In the genomic region with DNA sequence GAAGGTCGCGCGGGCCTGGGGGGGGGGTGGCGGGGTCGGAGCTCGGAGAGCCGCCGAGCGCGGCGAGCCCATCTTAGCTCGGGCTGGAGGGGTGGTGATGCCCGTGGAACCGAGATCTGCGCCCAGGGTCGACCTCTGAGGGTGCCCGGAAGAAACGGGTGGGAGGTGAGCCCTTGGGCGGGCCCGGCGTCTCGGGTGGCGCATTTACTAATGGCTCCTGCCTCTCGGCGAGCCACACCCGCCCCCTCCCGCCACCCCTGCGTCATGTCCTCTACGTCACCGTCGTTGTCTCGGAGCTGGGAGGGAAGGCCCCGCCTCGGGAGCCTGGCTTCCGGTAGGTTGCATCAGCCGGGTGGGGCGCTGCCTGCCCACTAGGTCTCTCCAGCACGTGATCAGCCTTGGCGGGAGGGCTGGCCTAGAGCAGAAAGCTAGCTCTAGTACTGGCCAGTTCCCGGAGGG, we compare ENCODE assay signal across 7 mouse cellular contexts. TPM values are rescaled to one million over a fixed set of nuclear protein-coding genes. Genes with fewer than 3 reads are reported as not detected.
A peak's percentile ranks its signal among the peaks of the same experiment; 100 is the strongest.
DNase-seq lines count a peak whose midpoint lies in the region; ATAC-seq lines count a peak whose summit lies in the region.

No protein-coding gene starts in this region.

- no peaks in the 10 kb centered on the region for H3K9me3 ChIP-seq in embryonic facial prominence, embryonic 10.5 days
- no peaks in the 10 kb centered on the region for H3K9me3 ChIP-seq in limb, embryonic 10.5 days (replicated peaks)
- no peaks in the 10 kb centered on the region for H3K9me3 ChIP-seq in midbrain, embryonic 13.5 days

- peaks cover 3% of the 10 kb centered on the region for H3K4me1 ChIP-seq in embryonic facial prominence, embryonic 10.5 days
- H3K4me1 ChIP-seq in limb, embryonic 10.5 days = peaks cover 8% of the 10 kb centered on the region; the same call in 1 of the 2 replicates
- peaks cover 19% of the 10 kb centered on the region for H3K4me1 ChIP-seq in midbrain, embryonic 13.5 days (replicated peaks)

- under 1% methylated on average over 40 of the region's 40 CpGs for WGBS in embryonic facial prominence, embryonic 10.5 days
- WGBS in limb, embryonic 10.5 days = 0% methylated on average over 40 of the region's 40 CpGs
- under 1% methylated on average over 37 of the region's 40 CpGs for WGBS in midbrain, embryonic 13.5 days

- peak; percentile 98 for DNase-seq in adrenal gland, postnatal 10 days
- peak; percentile 98 for DNase-seq in embryonic facial prominence, embryonic 10.5 days (ENCODE audit: low spot score)
- peak; percentile 97 for DNase-seq in kidney, adult 11 months
- DNase-seq in limb, embryonic 10.5 days (ENCODE audit: low spot score) = peak; percentile 99
- DNase-seq in spleen, adult 12 weeks (ENCODE audit: low spot score) = peak; percentile 90

- H3K4me3 ChIP-seq in embryonic facial prominence, embryonic 10.5 days = peak overlapping the region; percentile 92
- peak overlapping the region; percentile 95 for H3K4me3 ChIP-seq in limb, embryonic 10.5 days
- peak overlapping the region; percentile 78 for H3K4me3 ChIP-seq in midbrain, embryonic 13.5 days (replicated peaks)

- peak overlapping the region; percentile 99 for H3K27ac ChIP-seq in embryonic facial prominence, embryonic 10.5 days (replicated peaks)
- H3K27ac ChIP-seq in limb, embryonic 10.5 days = peak overlapping the region; percentile 99
- peak overlapping the region; percentile 98 for H3K27ac ChIP-seq in midbrain, embryonic 13.5 days

- peaks cover 24% of the 10 kb centered on the region for H3K36me3 ChIP-seq in embryonic facial prominence, embryonic 10.5 days (replicated peaks)
- peaks cover 24% of the 10 kb centered on the region for H3K36me3 ChIP-seq in limb, embryonic 10.5 days
- H3K36me3 ChIP-seq in midbrain, embryonic 13.5 days = peaks cover 19% of the 10 kb centered on the region

- peak overlapping the region; percentile 96 for H3K9ac ChIP-seq in midbrain, embryonic 13.5 days (replicated peaks)

- peak; percentile 87 for ATAC-seq in granulocyte monocyte progenitor cell, adult 5-6 weeks (replicated peaks; ENCODE audit: poor library complexity, severe bottlenecking)
- ATAC-seq in midbrain, embryonic 13.5 days = peak; percentile 85

- no peaks in the 10 kb centered on the region for H3K27me3 ChIP-seq in embryonic facial prominence, embryonic 10.5 days (replicated peaks; ENCODE audit: low read depth, poor library complexity, severe bottlenecking)
- no peaks in the 10 kb centered on the region for H3K27me3 ChIP-seq in limb, embryonic 10.5 days (ENCODE audit: low read depth, poor library complexity, severe bottlenecking)
- no peaks in the 10 kb centered on the region for H3K27me3 ChIP-seq in midbrain, embryonic 13.5 days

- peak overlapping the region; percentile 90 for H3K4me2 ChIP-seq in midbrain, embryonic 13.5 days (replicated peaks)

RNA-seq across cellular contexts. Expression of a gene that starts 0.5 kb away (rescaled TPM):
- 1,000 to 10,000 TPM in 1 of 2 experiments, 100 to 1,000 TPM in 1; 930 to 1,143 TPM for total RNA-seq in adrenal gland, postnatal 10 days (2021)
- polyA plus RNA-seq in embryonic facial prominence, embryonic 10.5 days (2016; fragmentation: Nextera tagmentation; extraction: Ambion mirVana) = 1,675 and 1,681 TPM in 2 replicates
- total RNA-seq in granulocyte monocyte progenitor cell, adult 5-6 weeks (2014; fragmentation: Nextera tagmentation) = 716 and 727 TPM in 2 replicates
- total RNA-seq in granulocyte monocyte progenitor cell, adult 5-6 weeks (2017) = 109 and 139 TPM in 2 replicates
- polyA plus RNA-seq in limb, embryonic 10.5 days (2016; fragmentation: Nextera tagmentation; extraction: Ambion mirVana) = 1,486 and 1,565 TPM in 2 replicates
- 1,443 and 1,564 TPM in 2 replicates for polyA plus RNA-seq in midbrain, embryonic 13.5 days (2015; fragmentation: Nextera tagmentation; extraction: Ambion mirVana)

RNA-seq across cellular contexts. Expression of a gene that starts 14.0 kb away (rescaled TPM):
- not detected for total RNA-seq in adrenal gland, postnatal 10 days (2021)
- 0.37 TPM in 1 of 2 replicates, not detected in the other for polyA plus RNA-seq in embryonic facial prominence, embryonic 10.5 days (2016; fragmentation: Nextera tagmentation; extraction: Ambion mirVana)
- total RNA-seq in granulocyte monocyte progenitor cell, adult 5-6 weeks (2014; fragmentation: Nextera tagmentation) = not detected in 2 replicates
- total RNA-seq in granulocyte monocyte progenitor cell, adult 5-6 weeks (2017) = not detected in 2 replicates
- polyA plus RNA-seq in limb, embryonic 10.5 days (2016; fragmentation: Nextera tagmentation; extraction: Ambion mirVana) = not detected in 2 replicates
- 1.2 and 2.5 TPM in 2 replicates for polyA plus RNA-seq in midbrain, embryonic 13.5 days (2015; fragmentation: Nextera tagmentation; extraction: Ambion mirVana)

RNA-seq across cellular contexts. Expression of a gene that starts 35.7 kb away (rescaled TPM):
- 10 to 100 TPM; 42.8 to 54.2 TPM for total RNA-seq in adrenal gland, postnatal 10 days (2021)
- polyA plus RNA-seq in embryonic facial prominence, embryonic 10.5 days (2016; fragmentation: Nextera tagmentation; extraction: Ambion mirVana) = 14.0 and 14.2 TPM in 2 replicates
- total RNA-seq in granulocyte monocyte progenitor cell, adult 5-6 weeks (2014; fragmentation: Nextera tagmentation) = not detected in 2 replicates
- not detected in 2 replicates for total RNA-seq in granulocyte monocyte progenitor cell, adult 5-6 weeks (2017)
- 0.85 and 1.3 TPM in 2 replicates for polyA plus RNA-seq in limb, embryonic 10.5 days (2016; fragmentation: Nextera tagmentation; extraction: Ambion mirVana)
- polyA plus RNA-seq in midbrain, embryonic 13.5 days (2015; fragmentation: Nextera tagmentation; extraction: Ambion mirVana) = 137 and 168 TPM in 2 replicates

RNA-seq across cellular contexts. Expression of a gene that starts 50.5 kb away (rescaled TPM):
- not detected for total RNA-seq in adrenal gland, postnatal 10 days (2021)
- polyA plus RNA-seq in embryonic facial prominence, embryonic 10.5 days (2016; fragmentation: Nextera tagmentation; extraction: Ambion mirVana) = not detected in 2 replicates
- total RNA-seq in granulocyte monocyte progenitor cell, adult 5-6 weeks (2014; fragmentation: Nextera tagmentation) = not detected in 2 replicates
- total RNA-seq in granulocyte monocyte progenitor cell, adult 5-6 weeks (2017) = not detected in 2 replicates
- 0.21 TPM in 1 of 2 replicates, not detected in the other for polyA plus RNA-seq in limb, embryonic 10.5 days (2016; fragmentation: Nextera tagmentation; extraction: Ambion mirVana)
- not detected in 2 replicates for polyA plus RNA-seq in midbrain, embryonic 13.5 days (2015; fragmentation: Nextera tagmentation; extraction: Ambion mirVana)

RNA-seq across cellular contexts. Expression of a gene that starts 59.4 kb away (rescaled TPM):
- not detected for total RNA-seq in adrenal gland, postnatal 10 days (2021)
- polyA plus RNA-seq in embryonic facial prominence, embryonic 10.5 days (2016; fragmentation: Nextera tagmentation; extraction: Ambion mirVana) = 0.28 and 0.67 TPM in 2 replicates
- not detected in 2 replicates for total RNA-seq in granulocyte monocyte progenitor cell, adult 5-6 weeks (2014; fragmentation: Nextera tagmentation)
- not detected in 2 replicates for total RNA-seq in granulocyte monocyte progenitor cell, adult 5-6 weeks (2017)
- polyA plus RNA-seq in limb, embryonic 10.5 days (2016; fragmentation: Nextera tagmentation; extraction: Ambion mirVana) = 1.3 and 7.6 TPM in 2 replicates
- not detected in 2 replicates for polyA plus RNA-seq in midbrain, embryonic 13.5 days (2015; fragmentation: Nextera tagmentation; extraction: Ambion mirVana)

Comparison
In these comparisons a context has a peak if more than half of its experiments do, and no peak if none do; other contexts are left out.
1. Peak in every context shown above with its lines: DNase-seq, ATAC-seq, H3K4me3 ChIP-seq and H3K27ac ChIP-seq.